Mouse (Mus musculus) E14TG2a.4 (cell line): Measurements from ENCODE around the gene Hmcn2.

Source experiments
- CTCF ChIP-seq: conservative IDR thresholded peaks from 2 replicates; pipeline ENCODE4 v1.5.1; 2014; ENCODE audit warnings: low read length
- POU5F1 ChIP-seq: IDR thresholded peaks from 2 replicates; pipeline ENCODE4 v1.6.1; 2014; ENCODE audit warnings: low read length, borderline replicate concordance

- TF ChIP-seq CTCF (no peak), POU5F1 (no peak)
Measured at GRCm38 (mm10) chr2:31339826-31340225, 25.6 kb downstream of the Hmcn2 start.
